Mouse (Mus musculus) CD4-positive naive resting alpha-beta T cell, adult 76 days (primary cell): ENCODE data around the gene Hist1h2bh. TPM values are rescaled to one million over a fixed set of nuclear protein-coding genes. Genes with fewer than 3 reads are reported as not detected.

Experiments
- total RNA-seq: library from RNA; stranded (reverse); gene quantifications from one replicate; pipeline ENCODE4 v1.2.4, GENCODE M21; 2023

Hist1h2bh gene
- 5.5 TPM for total RNA-seq

DNA sequence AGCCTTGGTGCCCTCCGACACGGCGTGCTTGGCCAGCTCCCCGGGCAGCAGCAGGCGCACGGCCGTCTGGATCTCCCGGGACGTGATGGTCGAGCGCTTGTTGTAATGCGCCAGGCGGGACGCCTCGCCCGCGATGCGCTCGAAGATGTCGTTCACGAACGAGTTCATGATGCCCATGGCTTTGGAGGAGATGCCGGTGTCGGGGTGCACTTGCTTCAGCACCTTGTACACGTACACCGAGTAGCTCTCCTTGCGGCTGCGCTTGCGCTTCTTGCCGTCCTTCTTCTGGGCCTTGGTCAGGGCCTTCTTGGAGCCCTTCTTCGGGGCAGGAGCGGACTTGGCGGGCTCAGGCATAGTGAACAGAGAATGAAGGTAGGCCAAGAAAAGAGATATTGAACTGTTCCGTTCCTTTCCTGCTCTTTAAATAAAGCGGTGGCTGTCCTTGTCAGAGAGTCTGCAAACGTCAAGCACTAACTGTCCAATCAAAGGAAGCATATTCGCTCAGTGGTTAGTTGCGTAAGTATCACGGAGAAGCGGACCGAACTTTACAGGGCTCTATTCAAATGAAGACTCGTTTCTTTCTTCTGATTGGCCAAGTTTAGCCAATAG, at the start of gene Hist1h2bh:
Gene Hist1h2bh (minus strand): TSS at position 394 of the 609 bp plus-strand sequence.

GRCm38 (mm10) chr13:23581408-23582218, 38.4 kb upstream of the Hist1h2bh start, which contains the start of gene Hist1h4d:
Gene Hist1h4d (plus strand): TSS chr13:23581598.

GRCm38 (mm10) chr13:23575271-23575851, 32.2 kb upstream of the Hist1h2bh start, which contains the start of gene Hist1h3d:
Gene Hist1h3d (plus strand): TSS chr13:23575763.

DNA sequence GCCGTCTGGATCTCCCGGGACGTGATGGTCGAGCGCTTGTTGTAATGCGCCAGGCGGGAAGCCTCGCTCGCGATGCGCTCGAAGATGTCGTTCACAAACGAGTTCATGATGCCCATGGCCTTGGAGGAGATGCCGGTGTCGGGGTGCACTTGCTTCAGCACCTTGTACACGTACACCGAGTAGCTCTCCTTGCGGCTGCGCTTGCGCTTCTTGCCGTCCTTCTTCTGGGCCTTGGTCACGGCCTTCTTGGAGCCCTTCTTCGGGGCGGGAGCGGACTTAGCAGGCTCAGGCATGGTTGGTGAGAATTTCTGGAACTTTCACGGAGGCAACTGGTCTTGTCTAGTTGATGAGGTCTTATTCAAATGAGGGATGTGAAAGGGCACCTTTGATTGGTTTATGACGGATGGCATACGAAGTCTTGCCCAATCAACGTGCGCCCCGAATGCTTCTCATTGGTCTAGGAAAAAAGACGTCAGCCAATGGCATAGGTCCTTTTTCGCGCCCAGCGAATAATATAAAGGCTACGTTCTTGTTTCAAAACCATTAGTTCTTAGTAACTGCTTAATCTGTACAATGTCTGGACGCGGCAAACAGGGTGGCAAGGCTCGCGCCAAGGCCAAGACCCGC, 30.8 kb upstream of the Hist1h2bh start, which contains the start of the genes Hist1h2bf and Hist1h2ad:
Gene Hist1h2bf (minus strand): TSS at position 299 of the 627 bp plus-strand sequence.
Gene Hist1h2ad (plus strand): TSS at position 484 of the 627 bp plus-strand sequence.

GRCm38 (mm10) chr13:23571022-23571503, 27.9 kb upstream of the Hist1h2bh start, which contains the start of the genes Hist1h2ae and Hist1h2bg:
Gene Hist1h2ae (minus strand): TSS chr13:23571220.
Gene Hist1h2bg (plus strand): TSS chr13:23571396.

DNA sequence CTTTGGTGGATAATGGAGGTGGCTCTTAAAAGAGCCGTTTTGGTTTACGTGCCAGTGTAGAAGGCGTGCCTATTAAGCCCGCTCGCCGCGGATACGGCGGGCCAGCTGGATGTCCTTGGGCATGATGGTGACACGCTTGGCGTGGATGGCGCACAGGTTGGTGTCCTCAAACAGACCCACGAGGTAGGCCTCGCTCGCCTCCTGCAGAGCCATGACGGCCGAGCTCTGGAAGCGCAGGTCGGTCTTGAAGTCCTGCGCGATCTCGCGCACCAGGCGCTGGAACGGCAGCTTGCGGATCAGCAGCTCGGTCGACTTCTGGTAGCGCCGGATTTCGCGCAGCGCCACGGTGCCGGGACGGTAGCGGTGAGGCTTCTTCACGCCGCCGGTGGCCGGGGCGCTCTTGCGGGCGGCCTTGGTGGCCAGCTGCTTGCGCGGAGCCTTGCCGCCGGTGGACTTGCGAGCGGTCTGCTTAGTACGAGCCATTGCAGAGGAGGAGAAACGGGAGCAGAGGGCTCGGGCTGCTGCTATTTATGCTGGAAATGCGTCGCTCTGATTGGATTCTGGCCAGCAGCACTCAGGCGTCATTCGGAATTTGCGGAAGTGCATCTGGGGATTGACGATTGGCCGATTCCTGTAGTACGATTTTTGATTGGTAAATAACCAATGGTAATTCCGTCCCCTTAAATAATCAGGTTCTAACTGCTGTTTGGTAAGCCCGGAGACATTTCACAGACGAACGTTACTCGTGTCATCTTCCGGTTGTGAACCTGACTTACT, 18.9 kb upstream of the Hist1h2bh start, which contains the start of gene Hist1h3e:
Gene Hist1h3e (minus strand): TSS at position 487 of the 777 bp plus-strand sequence.

DNA sequence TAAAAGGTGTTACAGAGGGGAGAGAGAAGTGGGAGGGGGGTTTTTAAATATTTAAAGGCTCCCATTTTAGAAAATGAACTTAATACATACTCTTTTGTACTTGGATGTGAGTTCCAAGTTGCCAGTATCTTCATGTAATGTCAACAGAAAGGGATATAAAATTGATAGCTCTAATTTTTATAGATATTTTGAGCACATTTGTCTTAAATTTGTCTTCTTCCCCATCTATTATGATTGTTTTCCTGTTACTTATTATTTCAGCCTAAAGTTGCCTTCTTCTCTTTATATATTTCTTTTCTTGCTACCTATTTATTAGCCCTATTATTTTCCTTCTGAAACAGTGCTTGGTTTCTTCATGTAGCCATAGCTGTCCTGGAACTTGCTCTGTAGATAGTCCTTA, 9.8 kb upstream of the Hist1h2bh start, which contains the start of gene Hist1h1d:
Gene Hist1h1d (plus strand): TSS at position 301 of the 400 bp plus-strand sequence.

DNA sequence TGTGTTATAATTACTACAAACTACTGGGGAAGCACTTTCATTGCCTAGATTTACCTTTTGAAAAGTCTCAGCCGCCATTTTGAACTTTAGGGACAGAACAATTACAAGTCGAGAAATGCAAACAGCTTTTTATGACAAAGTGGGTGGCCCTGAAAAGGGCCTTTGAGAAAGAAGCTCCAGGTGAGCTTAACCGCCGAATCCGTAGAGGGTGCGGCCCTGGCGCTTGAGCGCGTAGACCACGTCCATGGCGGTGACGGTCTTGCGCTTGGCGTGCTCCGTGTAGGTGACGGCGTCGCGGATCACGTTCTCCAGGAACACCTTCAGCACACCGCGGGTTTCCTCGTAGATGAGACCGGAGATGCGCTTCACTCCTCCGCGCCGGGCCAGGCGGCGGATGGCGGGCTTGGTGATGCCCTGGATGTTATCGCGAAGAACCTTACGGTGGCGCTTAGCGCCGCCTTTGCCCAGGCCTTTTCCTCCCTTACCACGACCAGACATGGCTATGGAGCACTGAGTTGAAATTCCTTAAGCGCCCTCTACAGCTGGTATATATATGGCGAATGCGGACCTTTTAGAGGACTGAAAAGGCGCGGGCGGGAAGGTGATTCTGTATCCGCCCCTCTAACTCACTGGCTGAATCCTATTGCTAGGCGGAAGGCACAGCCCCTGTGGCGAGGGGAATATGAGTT, 8.1 kb upstream of the Hist1h2bh start, which contains the start of gene Hist1h4f:
Gene Hist1h4f (minus strand): TSS at position 503 of the 689 bp plus-strand sequence.

DNA sequence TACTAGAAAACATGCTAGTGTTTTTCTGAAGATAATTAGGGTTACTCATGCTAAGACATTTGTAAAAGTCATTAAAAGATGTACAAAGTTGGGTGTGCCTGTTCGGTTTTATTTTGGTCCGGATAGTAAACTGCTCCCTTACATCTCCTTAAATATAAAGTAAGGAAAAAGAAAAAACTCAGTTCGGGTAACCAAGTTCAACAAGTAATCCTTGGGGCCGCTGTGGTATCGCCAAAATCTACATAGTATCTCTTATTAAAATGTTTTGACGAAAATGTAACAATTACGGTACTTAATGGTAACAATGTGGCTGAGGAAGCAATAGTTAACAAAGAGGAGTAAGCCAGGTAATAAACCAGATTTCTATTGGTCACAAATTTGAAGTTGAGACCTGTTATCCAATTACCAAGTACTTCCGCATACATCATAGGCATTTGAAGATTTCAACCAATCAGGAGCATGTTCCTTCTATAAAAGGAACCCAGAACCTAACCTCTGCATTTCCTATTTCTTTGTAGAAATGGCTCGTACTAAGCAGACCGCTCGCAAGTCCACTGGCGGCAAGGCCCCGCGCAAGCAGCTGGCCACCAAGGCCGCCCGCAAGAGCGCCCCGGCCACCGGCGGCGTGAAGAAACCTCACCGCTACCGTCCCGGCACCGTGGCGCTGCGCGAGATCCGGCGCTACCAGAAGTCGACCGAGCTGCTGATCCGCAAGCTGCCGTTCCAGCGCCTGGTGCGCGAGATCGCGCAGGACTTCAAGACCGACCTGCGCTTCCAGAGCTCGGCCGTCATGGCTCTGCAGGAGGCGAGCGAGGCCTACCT, 984 bp upstream of the Hist1h2bh start, which contains the start of gene Hist1h3f:
Gene Hist1h3f (plus strand): TSS at position 88 of the 822 bp plus-strand sequence.

GRCm38 (mm10) chr13:23535137-23536075, 7.8 kb downstream of the Hist1h2bh start, which contains the start of gene Hist1h3g:
Gene Hist1h3g (plus strand): TSS chr13:23535422.

GRCm38 (mm10) chr13:23533560-23534367, 9.4 kb downstream of the Hist1h2bh start, which contains the start of gene Hist1h2af:
Gene Hist1h2af (plus strand): TSS chr13:23533906.

GRCm38 (mm10) chr13:23530901-23531875, 12.0 kb downstream of the Hist1h2bh start, which contains the start of gene Hist1h4h:
Gene Hist1h4h (plus strand): TSS chr13:23531050.

